Mouse (Mus musculus) A20 (cell line): ENCODE data around the gene Fgd3.

Source experiments
- DNase-seq: peaks from one replicate; pipeline ENCODE4 v3.0.0-alpha.2; 2011; ENCODE audit warnings: low read depth, low spot score

The Fgd3 gene

DNA sequence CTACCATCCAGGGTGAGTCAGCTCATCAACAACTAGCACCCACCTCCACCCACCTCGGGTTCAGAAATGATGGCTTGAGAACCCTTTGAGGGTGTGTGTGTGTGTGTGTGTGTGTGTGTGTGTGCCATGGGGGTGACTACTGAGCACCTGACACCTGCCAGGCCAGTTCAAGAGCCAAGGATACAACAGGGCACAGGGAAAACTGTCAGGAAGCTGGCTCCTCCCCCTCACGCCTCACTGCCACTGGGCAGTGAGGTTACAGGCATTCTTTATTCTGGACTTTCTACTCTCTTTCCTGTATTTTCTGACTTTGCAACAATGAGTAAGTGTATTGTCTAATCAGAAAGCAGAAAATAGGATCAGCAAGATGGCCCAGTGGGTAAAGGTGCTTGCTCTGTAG lies 70.5 kb downstream of the Fgd3 start:
- DNase-seq = peak; percentile 55

DNA sequence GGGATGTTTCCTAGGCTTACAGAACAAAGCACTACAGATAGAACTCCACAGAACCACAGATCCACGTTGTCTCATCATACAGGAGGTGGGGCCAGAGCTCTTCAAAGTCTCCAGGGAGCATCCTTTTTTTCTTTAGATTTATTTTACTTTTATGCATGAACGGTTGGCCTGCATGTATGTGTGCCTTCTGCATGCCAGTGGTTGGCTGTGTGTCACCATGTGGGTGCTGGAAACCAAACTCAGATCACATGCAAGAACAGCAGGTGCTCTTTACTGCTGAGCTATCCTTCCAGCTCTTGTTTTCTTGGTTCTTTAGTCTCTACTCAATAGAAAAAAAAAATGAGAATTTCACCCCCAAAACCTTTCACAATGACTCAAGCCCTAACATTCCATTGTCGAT lies 71.2 kb downstream of the Fgd3 start:
- DNase-seq = peak; percentile 71

DNA sequence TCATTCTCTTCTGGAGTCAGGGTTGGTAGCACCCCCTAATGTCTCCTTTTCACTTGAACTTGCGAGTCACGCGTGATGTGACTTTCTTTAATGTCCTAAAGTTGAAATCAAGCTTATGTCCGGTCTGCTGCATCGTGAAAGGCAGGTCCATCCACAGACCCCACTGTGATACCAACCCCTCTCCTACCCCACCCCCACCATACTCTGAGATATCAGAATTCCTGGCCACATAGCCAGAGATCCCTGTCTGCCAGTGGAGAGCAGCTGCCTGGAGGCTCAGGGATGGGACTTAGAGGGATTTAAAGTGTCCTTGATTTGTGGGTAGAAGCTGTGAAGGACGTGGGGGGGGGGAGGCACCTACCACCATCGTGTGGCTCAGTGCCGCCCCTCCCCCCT lies 71.6 kb downstream of the Fgd3 start, which contains the start of gene Susd3:
Gene Susd3 (minus strand): TSS at position 240 of the 396 bp plus-strand sequence.
- no peak for DNase-seq

DNA sequence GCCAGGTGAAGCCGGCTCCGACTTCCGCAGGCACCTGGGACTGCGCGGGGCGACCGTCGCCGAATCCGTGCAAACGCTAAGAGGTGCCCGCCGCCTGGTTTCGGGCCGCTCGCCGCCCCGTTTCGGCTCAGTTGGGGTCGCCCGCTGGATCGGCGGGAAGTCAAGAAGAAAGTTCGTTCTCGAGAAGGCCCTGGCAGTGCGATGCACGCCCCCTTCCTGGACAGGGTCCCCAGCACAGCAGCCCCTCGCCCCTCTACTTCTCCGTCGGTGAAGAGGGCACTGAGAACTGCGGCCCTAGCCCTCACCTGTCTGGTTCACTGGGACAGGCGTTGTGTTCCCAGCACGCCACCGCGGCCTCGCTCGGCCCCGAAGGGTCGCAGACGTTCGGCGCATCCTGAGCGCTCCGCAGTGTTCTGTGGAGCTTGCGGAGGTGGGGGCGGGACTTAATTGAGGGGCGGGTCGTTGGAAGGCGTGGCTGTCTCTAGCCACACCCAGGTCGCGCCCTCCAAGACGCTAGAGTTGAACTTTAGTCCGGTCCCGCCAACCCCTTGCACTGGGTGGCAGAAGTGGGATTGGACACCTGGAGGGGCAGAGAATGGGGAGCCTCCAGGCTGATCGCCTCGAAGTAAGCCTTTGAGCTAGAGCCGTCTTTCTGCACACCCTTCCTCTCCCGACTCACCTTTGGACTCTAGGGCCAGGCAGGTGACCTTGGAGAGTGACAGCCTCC lies 72.2 kb downstream of the Fgd3 start:
- DNase-seq = peak; percentile 93

DNA sequence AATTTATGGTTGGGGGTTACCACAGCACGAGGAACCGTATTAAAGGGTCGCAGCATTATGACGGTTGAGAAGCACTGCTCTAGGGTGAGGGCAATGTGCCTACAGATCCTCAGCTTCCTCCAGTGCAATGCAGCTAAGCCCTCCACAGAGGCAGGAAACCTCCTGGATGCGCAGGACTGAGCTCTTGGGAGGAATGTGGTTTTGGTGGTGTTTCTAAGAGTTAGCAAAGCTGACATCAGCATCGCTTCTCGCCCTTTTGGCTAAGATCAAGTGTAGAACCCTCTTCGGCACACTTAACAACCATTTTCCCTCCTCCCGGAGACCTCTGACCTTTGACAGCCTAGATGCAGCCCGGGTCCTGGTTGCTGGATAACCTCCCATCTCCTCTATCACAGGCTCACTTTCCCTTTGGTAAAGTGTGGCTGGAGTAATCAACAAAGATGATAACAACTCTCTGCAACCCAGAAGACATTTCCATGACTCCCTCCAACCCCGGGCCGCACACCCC lies 72.8 kb downstream of the Fgd3 start:
- no peak for DNase-seq

DNA sequence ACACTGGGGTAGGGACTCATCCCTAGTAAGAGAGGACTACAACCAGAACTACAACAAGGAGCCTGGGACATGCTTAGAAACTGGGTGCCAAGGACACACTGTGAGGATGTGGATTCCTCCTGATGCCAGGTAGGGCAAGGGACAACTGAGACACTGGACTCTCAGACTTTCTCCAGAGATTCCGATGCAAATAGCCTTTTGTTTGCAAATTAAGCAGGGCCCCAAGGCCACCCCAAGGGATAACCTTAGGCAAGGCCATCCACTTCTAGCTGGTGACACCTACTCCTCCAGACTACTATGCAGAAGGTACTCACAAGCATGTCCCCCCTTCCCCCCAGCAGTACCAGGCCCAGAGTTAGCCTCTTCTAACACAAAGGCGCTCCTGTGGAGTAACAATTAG lies 73.5 kb downstream of the Fgd3 start:
- DNase-seq = no peak

DNA sequence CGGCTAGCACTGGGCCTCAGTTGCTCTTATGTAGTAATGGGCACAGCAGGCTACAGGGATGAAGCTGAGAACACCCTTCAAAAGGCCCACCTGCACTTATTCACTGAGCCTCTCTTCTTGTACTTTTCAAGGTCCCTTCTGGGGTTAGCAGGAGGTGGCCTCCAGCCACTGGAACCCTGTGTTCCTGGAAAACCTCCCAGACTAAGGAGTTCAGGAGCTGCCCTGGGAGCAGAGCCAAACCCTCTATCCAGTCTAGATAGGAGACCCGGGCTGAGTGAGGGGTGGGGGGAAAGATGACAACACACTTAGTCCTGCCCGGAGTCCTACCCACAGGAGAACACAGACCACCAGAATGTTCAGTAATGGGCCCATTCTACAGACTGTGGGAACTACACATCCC lies 74.1 kb downstream of the Fgd3 start:
- no peak for DNase-seq

DNA sequence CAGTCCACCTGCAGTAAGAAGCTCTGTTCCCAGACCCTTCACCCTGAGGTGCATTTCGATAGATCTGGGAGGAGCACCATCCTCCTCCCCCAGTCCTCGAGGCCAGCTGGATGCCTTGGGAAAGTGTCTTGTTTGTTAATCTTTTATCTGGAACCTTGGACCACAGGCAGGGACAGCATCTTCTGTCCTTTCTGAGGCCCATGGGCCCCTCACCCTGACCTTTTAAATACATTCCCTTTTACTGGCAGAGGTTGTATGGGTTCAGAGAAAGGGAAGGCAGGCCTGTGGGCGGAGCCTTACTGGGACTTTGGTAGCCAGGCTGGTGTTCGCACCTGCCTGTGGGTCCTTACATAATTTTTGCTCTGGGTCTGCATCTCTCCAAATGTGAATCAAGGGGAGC lies 74.9 kb downstream of the Fgd3 start:
- DNase-seq = no peak

DNA sequence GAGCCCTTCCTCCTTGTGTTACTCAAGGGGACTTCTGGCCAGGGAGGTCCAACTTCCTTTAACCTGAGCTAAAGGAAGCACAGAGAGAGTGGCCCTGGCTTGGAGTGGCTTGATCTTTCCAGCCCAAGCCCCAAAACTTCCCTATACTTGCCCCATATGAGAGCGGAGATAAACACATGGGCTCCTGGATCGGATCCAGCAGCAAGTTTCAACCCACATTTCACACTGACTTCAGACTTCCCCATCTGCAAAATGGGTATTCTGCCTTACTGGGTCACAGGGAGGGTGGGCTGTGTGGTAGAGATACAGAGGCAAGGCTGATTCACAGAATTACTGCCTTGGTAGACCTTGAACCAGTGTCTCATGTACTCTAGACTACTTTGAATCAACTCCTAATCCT lies 76.6 kb downstream of the Fgd3 start:
- DNase-seq = no peak

DNA sequence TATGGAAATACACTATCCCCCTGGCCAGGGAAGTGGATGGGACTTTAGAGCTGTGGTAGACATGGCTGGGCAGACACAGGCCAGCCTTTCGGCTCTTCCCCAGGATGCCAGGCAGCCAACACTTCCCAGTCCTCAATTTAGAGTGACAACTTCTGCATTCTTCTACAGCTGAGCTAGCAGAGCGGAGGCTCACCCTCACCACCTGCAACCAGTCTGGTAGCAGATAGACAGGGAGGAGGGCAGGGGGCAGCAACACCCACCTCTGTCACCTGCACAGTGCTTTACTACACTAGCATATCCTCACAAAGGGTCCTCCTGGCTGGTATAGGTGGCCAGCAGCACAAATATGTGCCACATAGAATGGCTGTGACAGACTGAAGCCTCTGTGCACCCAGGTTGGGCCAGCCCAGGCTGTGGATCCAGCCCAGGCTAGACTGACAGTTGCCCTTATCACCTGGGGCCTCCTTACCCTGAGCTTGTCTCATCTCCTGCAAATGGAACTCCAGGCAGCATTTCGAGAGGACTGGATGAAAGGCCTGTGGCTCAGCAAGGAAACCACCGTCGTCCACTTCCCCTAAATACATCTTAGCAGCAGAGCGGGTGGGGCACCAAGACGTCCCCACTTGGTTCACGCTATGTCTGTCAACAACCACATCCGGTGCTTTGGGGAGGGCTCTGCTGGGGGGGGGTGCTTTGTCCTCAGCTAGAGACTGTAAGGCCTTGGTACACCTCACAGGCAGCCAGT lies 77.6 kb downstream of the Fgd3 start:
- DNase-seq = peak; percentile 95

DNA sequence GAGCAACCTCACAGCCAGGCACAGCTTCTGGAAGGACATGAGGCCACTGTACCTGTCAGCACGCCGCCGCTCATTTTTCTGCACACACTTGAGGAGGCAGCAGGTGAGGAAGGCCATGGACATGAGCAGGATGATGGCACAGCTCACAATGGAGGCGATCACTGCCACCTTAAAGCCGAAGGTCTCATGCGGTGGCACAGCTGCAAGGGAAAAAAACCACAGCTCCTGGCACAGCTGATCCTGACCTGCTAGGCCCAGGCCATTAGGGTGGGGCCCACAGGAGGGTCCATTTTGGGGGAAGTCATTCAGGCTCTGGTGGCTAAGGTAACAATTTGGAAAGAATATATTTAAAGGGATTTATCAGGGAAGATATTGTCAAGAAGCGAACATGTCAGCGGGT lies 81.4 kb downstream of the Fgd3 start:
- no peak for DNase-seq

DNA sequence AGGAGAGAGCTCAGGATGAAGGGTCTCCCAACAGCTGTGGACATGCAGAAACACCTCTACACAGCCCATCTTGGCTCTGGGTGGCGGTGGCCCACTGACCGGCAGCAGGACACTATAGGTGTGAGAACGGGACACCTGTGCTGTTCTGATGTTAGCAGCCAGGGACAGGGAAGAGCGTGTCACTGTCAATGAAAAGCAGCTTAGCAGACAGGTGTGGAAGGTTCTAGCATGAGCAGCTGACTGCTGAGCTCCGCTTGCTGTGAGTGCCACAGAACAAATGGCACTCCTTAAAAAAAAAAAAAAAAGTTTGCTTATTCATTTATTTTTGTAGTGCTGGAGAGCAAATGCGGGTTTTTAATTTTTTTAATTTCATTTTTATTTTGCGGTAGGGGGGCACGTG lies 82.5 kb downstream of the Fgd3 start:
- no peak for DNase-seq

DNA sequence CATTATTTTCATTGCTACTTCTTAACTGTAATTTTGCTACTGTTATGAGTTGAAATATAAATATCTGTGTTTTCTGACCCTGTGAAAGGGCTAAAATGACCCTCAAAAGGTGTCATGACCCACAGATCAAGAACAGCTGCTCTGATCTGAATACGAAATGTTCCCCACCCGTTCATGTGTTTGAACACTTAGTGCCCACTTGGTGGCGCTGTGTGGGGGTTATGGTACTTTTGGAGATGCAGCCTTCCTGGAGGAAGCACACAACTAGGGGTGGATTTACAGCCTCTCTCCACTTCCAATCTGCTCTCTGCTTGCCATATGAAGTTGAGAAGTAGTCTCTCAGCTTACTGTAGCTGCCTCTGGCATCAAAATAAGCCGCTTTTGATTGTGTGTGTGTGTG lies 85.4 kb downstream of the Fgd3 start:
- no peak for DNase-seq

DNA sequence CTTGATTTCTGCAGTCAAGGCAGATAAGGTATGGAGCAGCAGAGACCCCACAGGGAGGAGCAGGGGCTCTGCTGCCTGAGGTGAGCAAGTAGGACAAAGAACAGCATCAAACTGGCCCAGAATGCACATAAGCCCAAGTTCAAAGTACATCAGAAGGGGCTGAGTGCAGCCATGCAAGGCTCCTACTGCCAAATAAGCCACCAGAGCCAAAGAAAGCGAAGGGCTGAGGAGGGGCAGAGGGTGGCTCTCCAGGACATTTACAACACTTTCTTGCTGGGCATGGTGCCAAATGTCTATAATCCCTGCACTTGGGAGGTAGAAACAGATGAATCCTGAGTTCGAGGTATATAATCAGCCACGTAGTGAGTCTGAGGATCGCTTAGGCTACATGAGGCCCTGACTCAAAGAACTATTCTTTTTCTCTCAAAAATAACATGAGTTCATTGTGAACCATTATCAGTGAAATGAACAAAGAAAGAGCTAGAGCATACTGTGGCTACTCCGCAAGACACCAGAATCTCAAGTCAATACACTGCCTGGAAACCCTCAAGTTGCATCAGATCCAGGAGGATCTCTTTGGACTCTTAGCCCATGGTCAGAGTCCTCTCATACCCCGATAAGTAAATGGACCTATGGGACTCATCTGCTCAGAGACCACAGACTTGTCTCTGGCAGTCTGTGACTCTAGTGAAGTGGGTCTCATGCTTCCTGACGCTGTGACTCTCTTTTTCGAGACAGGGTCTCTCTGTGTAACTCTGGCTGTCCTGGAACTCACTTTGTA lies 86.1 kb downstream of the Fgd3 start:
- DNase-seq = no peak

DNA sequence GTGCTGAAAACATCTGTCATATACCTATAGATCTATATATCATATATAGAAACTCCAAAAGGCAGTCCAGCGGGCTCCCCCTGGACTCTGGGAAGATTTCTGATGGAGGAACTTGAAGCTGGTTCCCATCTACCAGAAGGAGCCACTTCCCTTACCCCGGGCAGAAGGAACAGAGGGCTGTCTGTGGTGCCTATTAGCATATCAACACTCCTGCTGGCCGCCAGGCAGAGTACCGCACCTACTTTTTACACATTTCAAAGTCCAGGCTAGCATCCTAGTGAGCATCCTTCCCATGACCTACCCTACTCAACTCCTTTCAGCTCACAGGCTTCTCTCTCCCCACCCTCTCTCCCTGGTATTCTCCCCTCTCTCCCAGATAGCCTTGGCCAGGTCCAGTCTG lies 94.5 kb downstream of the Fgd3 start:
- no peak for DNase-seq

DNA sequence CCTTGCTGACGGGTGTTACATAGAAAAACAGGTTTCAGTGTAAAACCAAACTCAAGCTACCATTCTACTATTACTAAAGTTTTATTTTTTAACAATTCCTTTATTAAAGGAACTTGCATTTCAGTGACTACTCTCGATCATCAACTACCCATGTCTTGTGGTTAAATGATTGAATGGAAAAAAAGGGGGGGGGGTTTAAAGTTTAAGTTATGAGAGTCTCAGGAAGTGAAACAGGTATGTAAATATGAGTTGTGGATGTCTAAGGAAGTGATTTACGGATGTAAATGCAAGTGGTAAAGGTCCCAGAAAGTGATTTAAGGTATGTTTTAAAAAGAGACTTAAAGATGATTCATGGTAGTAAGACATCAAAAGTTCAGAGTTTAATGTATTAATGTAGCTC lies 95.0 kb downstream of the Fgd3 start:
- no peak for DNase-seq

DNA sequence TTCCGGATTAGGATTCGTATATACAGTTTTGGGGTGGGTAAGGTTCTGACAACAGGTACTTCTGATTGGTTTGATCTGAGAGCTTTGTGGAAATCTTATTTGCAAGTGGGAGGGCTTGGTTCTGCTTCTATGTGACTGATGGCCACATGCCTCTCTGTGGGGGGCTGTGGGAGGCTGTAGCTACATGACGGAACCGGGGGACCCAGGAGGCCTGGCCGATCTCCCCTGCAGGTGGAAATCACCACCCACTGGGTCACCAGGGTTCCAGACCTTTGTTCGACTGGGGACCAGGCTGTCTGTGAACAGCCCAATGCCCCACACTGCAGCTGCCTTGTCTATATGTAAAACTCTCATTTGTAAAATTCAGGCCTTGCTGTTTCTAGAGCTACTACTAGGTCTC lies 95.4 kb downstream of the Fgd3 start:
- DNase-seq = no peak

DNA sequence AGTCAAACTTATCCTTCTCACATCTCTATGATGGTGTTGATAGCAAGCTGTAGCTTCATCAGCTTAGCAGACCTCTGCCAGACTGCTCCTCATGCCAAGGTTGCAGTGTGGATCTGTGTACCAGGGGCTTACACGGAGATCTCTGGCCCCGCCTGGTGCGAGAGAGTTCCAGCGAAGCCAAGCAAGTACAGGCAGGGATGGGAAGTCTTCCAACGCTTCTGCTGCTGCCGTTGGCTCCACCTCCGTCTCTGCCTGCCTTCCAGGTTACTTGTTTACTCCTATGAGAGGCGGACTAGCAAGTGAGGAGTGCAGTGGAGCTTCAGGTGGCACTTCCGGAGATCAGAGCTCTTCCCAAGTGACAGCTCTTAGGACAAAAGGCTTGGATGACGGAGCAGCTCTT lies 95.8 kb downstream of the Fgd3 start:
- DNase-seq = no peak

DNA sequence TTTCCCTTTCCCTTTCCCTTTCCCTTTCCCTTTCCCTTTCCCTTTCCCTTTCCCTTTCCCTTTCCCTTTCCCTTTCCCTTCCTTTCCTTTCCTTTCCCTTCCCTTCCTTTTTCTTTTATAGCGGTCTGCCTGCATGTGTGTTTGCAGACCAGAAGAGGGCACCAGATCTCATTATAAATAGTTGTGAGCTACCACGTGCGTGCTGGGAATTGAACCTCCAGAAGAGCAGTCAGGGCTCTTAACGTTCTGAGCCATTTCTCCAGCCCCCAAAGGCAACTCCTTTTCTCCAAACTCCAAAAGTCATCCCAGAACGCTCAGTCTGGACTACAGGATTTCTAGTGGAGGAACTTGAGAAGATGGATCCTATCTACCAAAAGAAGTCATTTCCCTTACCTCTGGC lies 99.2 kb downstream of the Fgd3 start:
- DNase-seq = no peak

DNA sequence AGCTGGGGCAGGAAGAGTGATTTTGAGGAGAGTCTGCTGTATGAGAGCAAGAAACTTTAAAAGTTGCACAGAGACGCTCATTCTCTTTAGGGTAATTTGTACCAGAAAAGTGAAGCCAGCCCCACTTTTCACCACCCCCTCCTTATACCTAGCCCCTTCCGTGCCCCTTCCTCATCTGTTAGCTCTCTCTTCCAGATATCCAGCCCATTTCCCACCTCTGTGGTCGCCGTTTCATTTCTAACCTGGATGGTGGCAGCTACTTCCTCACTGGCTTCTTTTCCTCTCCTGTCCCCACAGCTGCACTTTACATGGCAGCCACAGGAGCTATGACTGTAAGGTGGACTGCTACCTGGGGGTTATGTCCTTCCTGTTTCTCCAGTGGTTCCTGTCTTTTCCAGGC lies 100.7 kb downstream of the Fgd3 start:
- DNase-seq = no peak

DNA sequence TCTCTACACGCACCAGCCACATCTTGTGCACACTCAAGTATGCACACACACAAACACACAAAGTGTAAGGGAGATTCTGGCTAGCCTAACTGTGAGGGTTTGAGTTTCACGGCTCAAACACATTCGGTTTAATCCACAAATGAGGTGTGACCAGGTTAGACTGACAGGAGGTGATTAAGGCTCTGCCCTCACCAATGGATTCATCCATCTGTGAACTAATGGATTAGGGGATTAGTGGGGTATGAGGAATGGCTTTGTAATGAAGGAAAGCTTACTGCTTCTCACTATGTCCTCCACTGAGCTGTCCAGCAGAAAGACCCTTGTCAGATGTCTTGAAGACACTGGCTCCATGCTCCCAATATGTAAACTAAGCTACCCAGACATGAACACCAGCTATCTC lies 101.5 kb downstream of the Fgd3 start:
- DNase-seq = no peak

DNA sequence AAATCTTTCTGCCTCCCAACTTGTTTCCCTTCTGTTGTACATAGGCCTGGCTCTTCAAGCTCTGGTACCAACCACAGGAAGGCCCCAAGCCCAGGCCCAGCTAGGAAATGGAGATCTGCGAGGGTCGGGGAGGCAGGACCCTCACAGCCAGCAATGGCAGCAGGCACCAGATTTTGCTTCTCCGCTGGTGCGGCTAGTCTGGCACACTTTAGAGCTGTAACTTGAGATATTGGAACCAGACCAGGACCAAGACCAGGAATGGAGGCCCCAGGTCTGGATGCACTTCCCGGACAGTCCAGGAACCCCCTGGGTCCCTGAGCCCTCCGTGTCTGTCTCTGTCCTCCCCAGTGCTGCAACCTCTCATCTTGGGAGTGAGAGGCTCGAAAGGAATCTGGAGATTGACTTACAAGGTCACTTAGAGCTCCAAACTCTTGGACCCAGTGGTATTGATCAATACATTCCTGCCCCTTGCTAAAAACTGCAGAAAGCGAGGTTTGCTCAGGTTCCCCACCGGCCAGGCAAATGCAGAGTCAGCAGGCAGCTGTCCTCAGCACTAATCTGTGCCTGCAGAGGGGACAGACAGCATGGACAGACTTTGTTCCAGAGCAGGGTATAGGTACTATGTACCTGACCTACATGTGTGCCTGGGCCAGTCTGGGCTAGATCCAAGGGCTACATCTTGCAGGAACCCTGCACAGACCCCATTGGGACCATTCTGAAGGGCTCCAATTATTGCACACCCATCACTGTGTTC lies 103.1 kb downstream of the Fgd3 start:
- DNase-seq = no peak
